Mouse (Mus musculus) cerebellum, postnatal 10 days (tissue): ENCODE results near the gene Ier3.

Source experiments
- DNase-seq, 2 experiments: peaks; one replicate each; pipeline ENCODE4 v3.0.0; 2021; ENCODE audit warnings: mixed read lengths in 2 of 2

Gene Ier3

GRCm38 (mm10) chr17:35868961-35869345 is 47.5 kb downstream of the Ier3 start:
- DNase-seq, result no peak

GRCm38 (mm10) chr17:35869346-35870067 is 48.0 kb downstream of the Ier3 start:
- DNase-seq, result peak; percentile 47 to 49

DNA sequence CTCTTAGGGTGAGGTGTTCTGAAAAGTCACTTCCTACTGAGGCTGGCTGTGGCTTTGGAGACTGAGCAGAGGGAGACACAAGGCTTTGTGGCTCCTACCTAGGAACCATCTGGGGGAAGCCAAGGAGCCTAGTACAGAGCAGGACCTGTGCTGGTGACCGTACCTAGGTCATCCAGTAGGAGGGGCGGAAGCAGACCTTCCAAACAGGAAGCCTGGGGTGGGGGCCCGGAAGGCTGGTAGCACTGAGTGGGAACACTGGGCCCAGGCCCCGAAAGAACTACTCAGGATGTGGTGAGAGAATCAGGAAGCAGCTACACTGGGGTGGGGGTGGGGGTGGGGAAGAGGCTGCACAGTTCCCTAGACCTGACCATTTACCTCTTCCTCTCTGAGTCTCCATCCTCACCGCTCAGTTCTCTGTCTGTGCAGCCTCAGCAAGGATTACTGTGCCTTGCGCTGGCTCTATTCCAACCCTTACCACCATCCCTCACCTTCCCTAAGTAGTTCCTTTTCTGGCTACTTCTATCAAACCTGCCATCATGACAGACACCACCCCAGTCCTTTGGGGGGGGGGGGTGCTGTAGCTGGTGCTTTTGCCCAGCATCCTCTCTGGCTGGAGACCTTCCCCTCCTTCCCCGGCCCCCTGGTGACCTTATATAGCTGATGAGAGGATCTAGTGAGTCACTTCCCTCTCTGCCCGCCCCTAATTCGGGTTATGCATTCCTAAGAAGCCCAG is 48.8 kb downstream of the Ier3 start:
- peak; percentile 35 to 40 for DNase-seq

DNA sequence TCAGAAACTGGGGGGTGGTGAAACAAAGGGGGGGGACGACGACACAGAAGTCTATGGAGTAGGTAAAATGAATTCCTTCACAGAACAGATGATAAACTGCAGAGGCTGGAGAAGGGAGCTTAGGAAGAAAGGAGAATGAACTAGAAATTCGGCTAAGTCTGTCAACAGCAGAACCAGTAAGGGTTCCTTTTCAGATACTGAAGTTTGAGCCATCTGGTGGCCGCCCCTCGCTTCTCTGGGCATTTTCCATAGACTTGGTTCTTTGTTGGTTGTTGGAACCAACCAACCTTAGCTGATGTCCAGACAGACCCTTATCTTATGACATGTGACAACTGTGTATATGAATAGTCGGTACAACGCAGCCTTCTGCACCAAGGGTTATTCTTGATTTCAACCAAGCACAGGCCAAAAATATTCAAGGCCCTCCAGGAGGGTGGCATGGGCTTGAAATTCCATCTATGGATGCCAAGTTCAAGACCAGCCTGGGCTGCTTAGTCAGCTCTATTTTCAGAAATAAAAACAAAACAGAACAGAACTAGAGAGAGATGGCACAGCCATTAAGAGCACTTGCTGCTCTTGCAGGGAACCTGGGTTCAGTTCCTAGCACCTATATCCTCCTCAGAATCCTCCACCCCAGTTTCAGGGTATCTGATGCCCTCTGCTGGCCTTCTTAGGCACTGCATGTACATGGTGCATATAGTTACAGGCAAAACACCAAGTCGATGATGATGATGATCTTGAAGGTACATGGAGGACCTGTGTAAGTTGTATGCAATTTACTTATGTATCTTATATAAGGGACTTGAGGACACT is 49.6 kb downstream of the Ier3 start:
- peak; percentile 55 to 72 for DNase-seq
